Mouse (Mus musculus): Measurements from ENCODE around the gene Slc38a9.

GRCm38 (mm10) chr13:112742076-112742830 lies 81.7 kb downstream of the Slc38a9 start:
- no peak for TF ChIP-seq CTCF (IDR thresholded peaks at IDR 0.05; ENCODE audit: low read depth, low read length)
- no peak for TF ChIP-seq POLR2AphosphoS5 (IDR thresholded peaks at IDR 0.05; ENCODE audit: insufficient replicate concordance, low read depth, low read length)
- no peak for TF ChIP-seq TAL1 (conservative IDR thresholded peaks at IDR 0.05; ENCODE audit: low read depth, low read length)
- TF ChIP-seq GATA1 (IDR thresholded peaks at IDR 0.05; ENCODE audit: borderline replicate concordance, low read length): no peak
- TF ChIP-seq GATA2 (IDR thresholded peaks at IDR 0.05; ENCODE audit: borderline replicate concordance, low read depth, low read length): no peak
